Mouse (Mus musculus): ENCODE measurements at regions not wholly inside any gene's neighbourhood (a gene's known extent, or its start where the extent isn't known, plus 50 kb on each side); places are given as distances from the start of the nearest gene placed in this dataset.

GRCm38 (mm10) chr4:89405624-89406167 is 94.9 kb upstream of the Cdkn2b start:
- no peak for DNase-seq (ENCODE audit: extremely low spot score in 1 of 2, low spot score in 1 of 2)

GRCm38 (mm10) chr4:89403151-89403550 is 92.3 kb upstream of the Cdkn2b start:
- DNase-seq (ENCODE audit: extremely low spot score in 1 of 2, low spot score in 1 of 2) = no peak

GRCm38 (mm10) chr4:89402324-89402723 is 91.5 kb upstream of the Cdkn2b start:
- DNase-seq (ENCODE audit: extremely low spot score in 1 of 2, low spot score in 1 of 2) = no peak

- DNase-seq (ENCODE audit: extremely low spot score in 1 of 2, low spot score in 1 of 2) = no peak
Observed at GRCm38 (mm10) chr4:89401696-89402095, 90.9 kb upstream of the Cdkn2b start.

- no peak for DNase-seq (ENCODE audit: extremely low spot score in 1 of 2, low spot score in 1 of 2)
Observed at GRCm38 (mm10) chr4:89400342-89400741, 89.5 kb upstream of the Cdkn2b start.

- no peak for DNase-seq (ENCODE audit: extremely low spot score in 1 of 2, low spot score in 1 of 2)
Observed at GRCm38 (mm10) chr4:89399277-89399676, 88.4 kb upstream of the Cdkn2b start.

GRCm38 (mm10) chr4:89396020-89396419 is 85.2 kb upstream of the Cdkn2b start:
- no peak for DNase-seq (ENCODE audit: extremely low spot score in 1 of 2, low spot score in 1 of 2)

- no peak for DNase-seq (ENCODE audit: extremely low spot score in 1 of 2, low spot score in 1 of 2)
Observed at GRCm38 (mm10) chr4:89395336-89395735, 84.5 kb upstream of the Cdkn2b start.

GRCm38 (mm10) chr4:89393251-89393711 is 82.4 kb upstream of the Cdkn2b start:
- DNase-seq (ENCODE audit: extremely low spot score in 1 of 2, low spot score in 1 of 2) = no peak

- no peak for DNase-seq (ENCODE audit: extremely low spot score in 1 of 2, low spot score in 1 of 2)
Observed at GRCm38 (mm10) chr4:89392791-89393190, 82.0 kb upstream of the Cdkn2b start.

- no peak for DNase-seq (ENCODE audit: extremely low spot score in 1 of 2, low spot score in 1 of 2)
Observed at GRCm38 (mm10) chr4:89391463-89392308, 80.8 kb upstream of the Cdkn2b start.

- DNase-seq (ENCODE audit: extremely low spot score in 1 of 2, low spot score in 1 of 2) = no peak
Observed at GRCm38 (mm10) chr4:89383548-89383947, 72.7 kb upstream of the Cdkn2b start.

- DNase-seq (ENCODE audit: extremely low spot score in 1 of 2, low spot score in 1 of 2) = no peak
Observed at GRCm38 (mm10) chr4:89382434-89382976, 71.7 kb upstream of the Cdkn2b start.

GRCm38 (mm10) chr4:89381763-89382162 is 70.9 kb upstream of the Cdkn2b start:
- no peak for DNase-seq (ENCODE audit: extremely low spot score in 1 of 2, low spot score in 1 of 2)

- DNase-seq (ENCODE audit: extremely low spot score in 1 of 2, low spot score in 1 of 2) = no peak
Observed at GRCm38 (mm10) chr4:89381077-89381476, 70.2 kb upstream of the Cdkn2b start.

- DNase-seq (ENCODE audit: extremely low spot score in 1 of 2, low spot score in 1 of 2) = no peak
Observed at GRCm38 (mm10) chr4:89380330-89380945, 69.6 kb upstream of the Cdkn2b start.

GRCm38 (mm10) chr4:89379622-89380329 is 68.9 kb upstream of the Cdkn2b start:
- DNase-seq (ENCODE audit: extremely low spot score in 1 of 2, low spot score in 1 of 2) = no peak

- DNase-seq (ENCODE audit: extremely low spot score in 1 of 2, low spot score in 1 of 2) = no peak
Observed at GRCm38 (mm10) chr4:89372631-89373030, 61.8 kb upstream of the Cdkn2b start.

- DNase-seq (ENCODE audit: extremely low spot score in 1 of 2, low spot score in 1 of 2) = peak in 1 of 2 experiments; percentile 5
Observed at GRCm38 (mm10) chr4:89368850-89369524, 58.1 kb upstream of the Cdkn2b start.

- no peak for DNase-seq (ENCODE audit: extremely low spot score in 1 of 2, low spot score in 1 of 2)
Observed at GRCm38 (mm10) chr4:89366581-89367141, 55.8 kb upstream of the Cdkn2b start.

All from layer of hippocampus, postnatal 25 days (tissue).